Mouse (Mus musculus): ENCODE data around the gene Snx10.

Snx10 gene

DNA sequence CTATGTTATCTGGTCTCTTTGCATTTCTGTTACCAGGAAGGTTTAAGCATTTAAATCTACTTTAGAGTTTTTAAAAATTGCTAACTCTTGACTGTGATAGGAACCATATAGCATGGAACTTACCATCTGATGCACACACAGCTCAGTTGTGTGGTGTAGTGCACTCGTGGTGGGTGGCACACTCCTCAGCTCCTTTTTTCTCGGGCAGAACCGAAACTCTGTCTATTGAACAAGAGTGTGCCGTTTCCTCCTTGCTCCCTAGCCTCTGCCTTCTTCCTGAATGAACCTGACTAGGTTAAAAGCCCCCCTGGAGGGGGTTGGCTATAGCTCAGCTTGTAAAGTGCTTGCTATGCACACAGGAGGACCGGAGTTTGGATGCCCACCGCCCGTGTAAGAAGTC lies 32.9 kb downstream of the Snx10 start:
- no peak for TF ChIP-seq GATA4 (IDR thresholded peaks at IDR 0.05; ENCODE audit: insufficient replicate concordance, low read length)

DNA sequence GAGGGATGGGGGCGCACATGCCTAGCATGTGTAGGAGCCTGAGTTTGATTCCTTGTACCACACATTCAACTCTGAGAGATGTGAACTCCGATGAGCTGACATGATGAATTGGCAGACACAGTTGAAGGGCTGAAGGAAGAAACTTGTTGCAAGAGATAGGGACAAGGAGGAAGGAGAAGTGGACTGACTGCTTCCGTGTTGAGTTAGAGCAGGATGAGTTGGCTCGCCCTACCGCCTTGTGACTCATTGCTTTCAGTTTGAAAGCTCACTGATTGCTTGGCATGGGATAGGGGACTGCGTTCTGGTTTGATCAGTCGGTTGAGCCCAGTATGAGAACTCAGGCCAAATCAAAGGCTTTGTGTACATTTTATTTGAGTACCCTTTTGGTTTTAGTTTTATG lies 34.6 kb downstream of the Snx10 start:
- TF ChIP-seq GATA4 (IDR thresholded peaks at IDR 0.05; ENCODE audit: insufficient replicate concordance, low read length) = no peak

DNA sequence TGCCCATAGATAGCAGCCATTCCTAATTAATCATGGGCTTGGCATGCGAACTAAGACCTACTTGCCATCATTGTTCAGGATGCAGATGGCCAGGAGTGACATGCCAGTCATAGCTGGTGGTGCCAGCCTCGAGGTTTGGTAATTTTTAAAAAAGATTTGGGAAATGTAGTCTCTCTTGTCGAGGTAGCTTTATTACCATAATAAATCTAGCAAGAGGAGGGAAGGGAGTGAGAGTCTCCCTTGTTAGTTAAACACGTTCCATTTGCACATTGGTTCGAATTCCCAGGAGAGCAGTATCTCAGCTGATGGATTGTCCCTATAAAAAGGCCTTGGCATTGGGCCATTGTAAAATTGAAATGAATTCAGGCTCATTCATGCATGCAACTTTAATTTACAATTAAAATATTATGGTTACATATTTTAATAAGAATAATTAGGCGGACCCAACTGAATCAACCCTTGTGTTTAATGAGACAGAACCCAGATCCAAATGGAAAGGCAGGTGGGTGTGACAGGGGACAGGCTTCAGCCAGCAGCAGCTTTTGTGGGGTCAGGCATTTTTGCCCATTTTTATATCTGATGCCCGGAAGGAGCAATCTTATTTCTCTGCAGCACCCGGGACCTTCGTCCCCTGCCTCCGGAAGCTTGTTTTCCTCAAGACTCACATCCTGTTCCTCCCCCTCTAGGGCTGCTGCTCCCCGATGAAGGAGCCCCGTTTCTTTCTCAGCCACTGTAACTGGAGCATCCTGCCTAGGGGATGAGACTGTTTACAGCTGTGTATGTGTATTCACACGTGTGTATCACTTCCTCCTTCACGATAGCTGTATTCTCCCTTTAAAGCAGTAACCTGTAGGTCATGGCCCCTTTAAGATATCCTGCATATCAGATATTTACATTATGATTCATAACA lies 43.3 kb downstream of the Snx10 start:
- no peak for TF ChIP-seq GATA4 (IDR thresholded peaks at IDR 0.05; ENCODE audit: insufficient replicate concordance, low read length)

DNA sequence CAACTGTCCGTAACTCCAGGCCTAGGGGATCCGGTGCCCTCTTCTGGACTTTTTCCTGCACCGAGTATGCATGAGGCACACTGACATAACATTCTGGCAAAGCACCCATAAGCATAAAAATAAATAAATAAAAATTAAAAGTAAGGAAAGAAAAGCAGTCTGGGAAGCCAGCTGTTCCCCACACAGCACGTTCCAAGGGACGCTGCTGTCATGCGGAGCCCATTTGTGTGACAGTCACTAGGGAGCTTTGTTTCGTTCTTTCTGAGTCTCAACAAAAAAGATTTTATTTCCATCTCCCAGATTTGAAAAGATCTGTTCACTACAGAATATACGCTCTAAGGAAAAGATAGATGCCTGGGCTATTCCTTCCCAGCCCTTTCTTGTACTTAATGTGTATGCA lies 45.4 kb downstream of the Snx10 start:
- no peak for TF ChIP-seq GATA4 (IDR thresholded peaks at IDR 0.05; ENCODE audit: insufficient replicate concordance, low read length)

DNA sequence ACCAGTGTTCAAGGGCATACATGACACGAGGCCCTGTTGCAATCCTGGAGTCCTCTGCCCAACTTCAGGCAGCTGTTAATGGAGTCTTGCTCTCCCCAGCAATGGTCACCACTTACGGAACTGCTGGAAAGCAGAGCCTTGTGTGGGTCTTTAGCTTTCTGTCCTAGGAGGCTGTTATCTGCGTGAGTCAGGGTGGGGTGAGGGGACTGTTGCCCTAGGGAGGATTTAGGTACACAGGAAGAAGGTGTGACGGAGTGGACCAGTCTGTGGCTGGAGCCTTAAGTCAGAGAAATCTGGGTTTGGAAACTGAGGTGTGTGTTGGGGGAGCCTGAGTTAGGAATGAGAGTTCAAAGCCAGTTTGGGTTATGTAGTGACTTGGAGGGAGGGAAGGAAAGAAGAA lies 49.4 kb downstream of the Snx10 start:
- no peak for TF ChIP-seq GATA4 (IDR thresholded peaks at IDR 0.05; ENCODE audit: insufficient replicate concordance, low read length)

DNA sequence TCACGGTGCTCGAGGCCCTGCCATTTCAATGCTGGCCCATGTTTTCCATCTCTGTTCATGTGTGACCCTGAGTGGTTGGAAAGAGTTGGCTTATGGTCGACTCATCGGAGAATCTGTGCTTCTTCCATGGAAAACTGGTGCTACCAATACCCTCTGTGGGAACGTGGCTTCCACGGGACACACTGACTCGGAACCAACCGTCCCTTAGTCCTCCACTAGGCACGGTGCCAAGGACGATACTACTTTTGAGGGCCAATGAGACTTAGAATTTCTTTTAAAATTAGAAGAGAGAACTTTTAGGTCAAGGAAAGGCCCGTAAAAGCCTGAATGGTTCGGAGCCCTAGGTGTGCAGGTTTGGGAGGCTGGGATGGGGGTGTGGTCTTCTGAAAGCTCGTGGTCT lies 50.4 kb downstream of the Snx10 start:
- no peak for TF ChIP-seq GATA4 (IDR thresholded peaks at IDR 0.05; ENCODE audit: insufficient replicate concordance, low read length)

DNA sequence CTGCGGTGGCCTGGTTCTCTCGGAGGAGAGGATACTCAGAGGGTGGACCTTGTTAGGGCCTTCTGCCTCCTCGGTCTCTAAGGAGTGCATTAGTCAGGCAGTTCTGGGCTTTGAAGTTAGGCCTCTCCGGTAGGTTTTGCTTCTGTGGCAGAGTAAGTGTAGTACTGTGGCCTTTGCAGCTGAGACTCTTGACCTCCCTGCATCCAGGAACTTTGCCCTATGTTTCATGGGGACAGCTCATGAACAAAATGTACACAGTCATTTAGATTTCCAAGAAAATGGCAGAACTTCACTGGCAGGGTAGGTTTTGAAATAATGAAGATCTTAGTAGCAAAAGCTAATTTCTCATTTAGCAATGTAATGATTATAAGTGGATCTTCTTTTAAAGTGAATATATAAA lies 54.7 kb downstream of the Snx10 start:
- no peak for TF ChIP-seq GATA4 (IDR thresholded peaks at IDR 0.05; ENCODE audit: insufficient replicate concordance, low read length)

DNA sequence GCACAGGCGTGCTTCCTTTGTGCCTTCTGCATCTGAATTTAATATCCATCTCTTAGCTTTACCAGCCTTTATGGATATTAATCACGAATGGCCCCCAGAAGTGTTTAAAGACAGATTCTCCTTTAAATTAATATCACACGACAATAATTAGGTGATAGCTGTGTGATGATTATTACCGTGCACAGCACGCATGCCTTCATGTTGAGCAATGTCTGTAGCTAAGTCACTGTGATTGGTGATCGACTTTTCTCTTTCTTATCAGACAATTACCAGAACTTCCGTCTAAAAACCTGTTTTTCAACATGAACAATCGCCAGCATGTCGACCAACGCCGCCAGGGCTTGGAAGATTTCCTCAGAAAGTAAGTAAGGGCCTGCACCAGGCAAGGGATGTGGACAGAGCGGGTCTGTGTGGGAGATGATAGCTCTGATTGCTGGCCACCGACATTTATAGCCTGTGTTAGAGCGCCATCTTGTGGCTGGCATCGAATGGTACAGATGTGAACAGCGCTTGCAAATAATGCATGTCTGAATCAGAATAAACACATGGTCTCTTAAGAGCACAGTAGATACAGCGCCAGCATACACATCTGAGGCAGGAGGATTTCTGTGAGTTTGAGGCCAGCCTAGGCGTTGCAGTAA lies 56.5 kb downstream of the Snx10 start:
- TF ChIP-seq GATA4 (IDR thresholded peaks at IDR 0.05; ENCODE audit: insufficient replicate concordance, low read length) = peak; percentile 61; the same call in 1 of the 2 replicates

DNA sequence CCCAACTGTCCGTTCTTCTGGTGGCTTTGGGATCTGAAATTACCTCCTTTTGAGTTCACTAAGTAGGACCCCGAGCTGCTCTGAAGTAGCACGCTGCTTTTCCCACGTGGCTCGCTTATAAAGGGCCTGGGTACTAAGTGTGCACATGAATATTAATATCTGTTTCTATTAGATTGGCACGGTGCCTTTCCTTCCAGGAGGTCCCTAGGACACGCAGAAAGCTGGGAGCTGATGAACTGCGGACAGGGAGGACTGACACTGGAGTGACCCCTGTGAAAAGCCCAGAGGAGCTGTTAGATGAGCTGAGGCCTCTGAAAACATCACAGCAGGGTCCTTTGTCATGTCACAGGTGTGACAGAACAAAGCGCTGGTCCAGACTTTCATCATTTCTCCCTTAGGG lies 57.7 kb downstream of the Snx10 start:
- TF ChIP-seq GATA4 (IDR thresholded peaks at IDR 0.05; ENCODE audit: insufficient replicate concordance, low read length) = no peak

DNA sequence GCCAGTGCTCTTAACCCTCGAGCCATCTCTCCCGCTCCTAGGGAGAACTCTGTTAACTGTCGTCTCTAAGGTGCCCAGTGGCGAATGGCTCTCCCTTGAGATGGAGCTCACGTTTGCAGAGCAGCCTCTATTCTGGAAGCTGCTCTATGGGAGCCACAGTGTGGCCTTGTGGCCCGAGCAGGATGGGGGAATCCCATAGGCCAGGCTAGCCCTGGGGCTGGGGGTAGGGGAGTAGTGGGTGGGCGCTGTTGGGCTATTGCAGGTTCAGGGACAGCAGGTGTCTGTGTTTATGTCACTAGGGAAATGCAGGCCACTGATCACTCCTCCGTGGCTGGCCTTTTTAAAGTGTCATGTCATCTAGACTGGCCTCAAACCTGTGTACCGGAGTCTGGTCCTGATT lies 58.4 kb downstream of the Snx10 start:
- no peak for TF ChIP-seq GATA4 (IDR thresholded peaks at IDR 0.05; ENCODE audit: insufficient replicate concordance, low read length)

DNA sequence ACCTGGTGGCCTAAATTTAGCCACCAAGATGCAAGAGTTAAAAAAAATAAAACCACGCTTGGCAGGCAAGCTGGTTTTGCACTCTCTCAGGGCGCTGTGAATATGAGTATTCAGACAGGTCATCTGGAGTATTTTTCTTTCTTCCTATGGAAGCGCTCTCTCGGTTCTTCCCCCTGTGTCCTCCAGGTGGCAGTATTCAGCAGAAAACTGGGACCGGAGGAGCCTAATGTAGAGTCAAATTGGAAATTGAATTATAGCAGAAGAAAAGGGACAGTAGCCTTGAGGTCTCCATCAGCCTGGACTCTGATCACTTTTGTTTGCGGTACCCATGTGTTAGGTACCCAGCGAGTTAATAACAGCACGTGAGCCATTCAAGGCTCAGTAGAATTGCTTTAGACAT lies 62.3 kb downstream of the Snx10 start:
- no peak for TF ChIP-seq GATA4 (IDR thresholded peaks at IDR 0.05; ENCODE audit: insufficient replicate concordance, low read length)

DNA sequence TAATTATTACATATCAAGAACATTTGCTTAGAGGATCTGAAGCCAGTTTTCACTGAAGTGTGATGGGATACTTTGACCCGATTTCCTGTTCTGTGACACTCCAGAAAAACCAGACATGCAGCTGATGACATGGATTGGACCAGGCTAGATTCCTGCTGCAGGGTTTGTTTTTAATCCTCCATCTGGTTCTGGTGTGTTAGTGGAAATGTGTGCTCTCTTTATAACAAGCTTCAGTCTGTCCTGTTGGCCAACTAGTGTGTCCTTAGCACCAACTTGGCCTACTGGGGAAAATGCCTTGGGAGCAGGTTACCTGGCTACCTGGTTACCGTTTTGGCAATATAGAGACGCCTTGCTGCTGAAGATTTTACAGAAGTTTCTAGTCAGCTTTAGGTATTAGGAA lies 63.6 kb downstream of the Snx10 start:
- TF ChIP-seq GATA4 (IDR thresholded peaks at IDR 0.05; ENCODE audit: insufficient replicate concordance, low read length) = no peak

DNA sequence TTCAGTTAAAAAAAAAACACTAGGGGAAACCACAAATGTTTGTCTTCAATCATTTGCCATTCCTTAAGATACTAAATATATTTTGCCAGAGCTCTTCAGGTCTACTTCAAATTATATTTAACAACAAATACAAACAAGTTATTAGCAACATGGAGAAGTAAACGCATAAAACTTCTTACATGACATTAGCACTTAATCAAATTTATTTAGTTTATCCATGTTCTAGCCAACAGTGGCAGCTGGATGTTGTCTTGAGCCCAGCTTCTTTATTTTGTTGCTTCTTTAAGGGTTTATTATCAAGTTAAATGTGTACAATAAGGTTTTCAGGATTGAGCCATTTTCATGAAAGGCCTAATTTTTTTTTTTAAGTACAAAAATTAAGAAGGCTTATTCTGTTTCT lies 67.6 kb downstream of the Snx10 start:
- TF ChIP-seq GATA4 (IDR thresholded peaks at IDR 0.05; ENCODE audit: insufficient replicate concordance, low read length) = no peak

DNA sequence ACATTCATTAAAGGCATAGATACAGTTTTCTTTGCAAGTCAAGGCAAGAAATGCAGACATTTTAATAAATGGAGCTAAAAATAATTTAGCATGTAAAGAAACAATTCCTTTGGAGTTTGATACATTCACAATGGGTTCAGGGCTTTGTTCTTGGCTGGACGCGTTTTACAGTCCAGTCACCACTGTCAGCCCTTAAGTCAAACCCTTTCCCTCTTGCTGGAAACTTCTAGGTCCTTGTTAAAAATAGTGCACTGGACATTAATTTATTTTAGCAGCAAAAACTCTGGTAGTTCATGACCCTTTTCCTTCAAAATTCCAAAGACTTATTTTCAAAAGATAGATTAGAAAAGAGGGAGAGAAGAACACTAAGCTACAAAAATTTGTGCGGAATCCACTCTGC lies 68.1 kb downstream of the Snx10 start:
- no peak for TF ChIP-seq GATA4 (IDR thresholded peaks at IDR 0.05; ENCODE audit: insufficient replicate concordance, low read length)

DNA sequence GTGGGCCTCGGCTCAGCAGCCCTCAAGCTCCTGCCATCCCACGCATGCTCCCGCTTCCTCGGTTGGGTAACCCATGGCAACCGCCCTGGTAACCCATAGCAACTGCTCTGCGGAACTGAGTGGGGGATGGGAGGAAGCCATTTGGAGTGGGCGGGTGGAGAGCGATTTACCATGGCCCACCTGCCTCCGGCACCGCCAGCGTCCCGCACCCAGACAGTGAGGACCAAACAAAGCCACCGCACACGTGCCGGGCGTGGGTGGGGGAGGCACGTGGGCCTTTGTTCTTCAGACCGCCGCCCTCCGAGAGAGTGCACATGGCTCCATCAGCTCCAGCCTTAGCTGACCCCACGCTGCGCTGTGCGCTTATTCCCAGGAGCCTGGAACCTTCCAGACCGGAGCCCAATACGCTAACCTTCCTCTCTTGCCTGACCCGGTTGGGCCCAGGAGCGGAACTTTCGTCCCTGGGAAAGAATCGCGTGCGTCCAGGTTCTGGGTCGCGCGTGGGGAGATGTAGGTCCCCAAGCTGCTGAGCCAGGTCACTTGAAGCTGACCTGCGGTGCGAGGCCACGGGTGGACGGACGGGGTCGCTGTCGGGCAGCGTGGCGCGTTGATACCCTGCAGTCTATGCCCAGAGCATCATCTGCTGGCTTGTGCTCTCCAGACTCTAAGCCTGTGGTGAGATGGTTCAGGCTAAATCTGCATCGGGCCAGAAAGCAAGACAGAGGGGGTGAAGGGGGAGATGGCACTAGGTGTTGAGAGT lies 68.8 kb downstream of the Snx10 start:
- no peak for TF ChIP-seq GATA4 (IDR thresholded peaks at IDR 0.05; ENCODE audit: insufficient replicate concordance, low read length)

All from liver, adult (tissue).